Mouse (Mus musculus): ENCODE data around the gene Gm10985. TPM values are rescaled to one million over a fixed set of nuclear protein-coding genes. Genes with fewer than 3 reads are reported as not detected.

Gm10985 gene
- not detected for polyA plus RNA-seq (2017; shearing (Covaris generic))

DNA sequence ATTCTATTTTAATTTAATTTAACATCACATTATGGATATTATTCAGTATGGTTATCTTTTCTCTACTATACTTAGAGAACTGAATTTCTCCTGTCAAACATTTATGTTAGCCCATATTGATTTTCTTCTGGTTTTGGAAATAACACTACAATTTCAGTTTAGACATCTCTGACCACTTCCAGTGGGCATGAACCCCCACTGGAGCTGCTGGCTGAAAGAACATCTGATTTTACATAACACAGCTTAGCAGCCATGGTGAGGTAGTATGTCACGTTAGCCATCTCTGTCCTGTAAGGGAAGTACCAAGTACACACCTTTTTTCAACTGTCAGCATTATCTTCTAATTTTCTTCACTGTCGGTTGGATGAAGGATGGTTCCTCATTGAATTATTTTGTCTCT, at the start of gene Gm10985:
TSS of gene Gm10985 (plus strand) at position 301 of the 400 bp plus-strand sequence.

DNA sequence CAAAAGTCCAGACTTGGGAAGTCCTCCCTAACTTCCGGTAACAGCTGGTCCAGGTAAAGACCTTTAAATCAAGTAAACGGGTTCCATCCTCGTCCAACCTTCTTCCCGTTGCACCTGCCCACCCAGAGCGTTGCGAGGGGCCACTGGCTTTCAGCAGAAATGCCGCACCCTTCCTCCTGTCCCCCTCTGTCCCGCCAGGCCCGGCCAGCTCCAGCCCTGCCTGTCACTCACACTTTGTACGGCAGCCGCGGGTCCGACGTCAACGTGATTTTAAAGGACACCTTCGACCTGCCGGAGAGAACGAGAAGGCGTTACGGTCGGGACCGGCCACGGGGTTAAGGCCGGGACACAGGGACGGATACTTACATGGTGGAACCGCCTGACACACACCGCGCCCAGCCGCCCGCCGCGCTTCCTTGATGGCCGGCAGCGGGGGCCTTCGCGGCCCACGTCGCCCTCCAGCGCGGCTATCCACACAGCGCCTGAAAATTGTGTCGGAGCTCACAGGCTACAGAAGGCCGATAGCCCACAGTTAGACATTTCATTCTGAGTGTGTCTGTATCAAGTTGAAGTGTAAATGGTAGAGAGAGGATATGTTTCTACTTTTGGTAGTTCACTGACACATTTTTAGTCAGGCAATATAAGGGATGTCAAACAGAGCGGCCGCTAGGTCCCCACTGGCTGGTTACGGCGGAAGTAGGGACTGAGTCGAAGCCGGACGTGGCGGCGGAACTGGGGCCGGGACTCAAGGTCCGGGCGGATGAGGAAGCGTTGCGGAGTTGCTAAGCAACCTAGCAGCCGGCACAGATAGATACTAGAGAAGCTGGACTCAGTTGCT, 18.7 kb downstream of the Gm10985 start, which contains the start of gene Ufm1:
TSS of gene Ufm1 (minus strand) at position 448 of the 838 bp plus-strand sequence.

Other genes starting within 250 kb of the Gm10985 start
- not detected for gene Frem2, start 187.7 kb upstream of the Gm10985 start, polyA plus RNA-seq (2017; shearing (Covaris generic))
- 75.6 TPM for gene Ufm1, start 18.7 kb downstream of the Gm10985 start, polyA plus RNA-seq (2017; shearing (Covaris generic))